14 mouse cellular contexts compared by ENCODE assay signal in the genomic region with DNA sequence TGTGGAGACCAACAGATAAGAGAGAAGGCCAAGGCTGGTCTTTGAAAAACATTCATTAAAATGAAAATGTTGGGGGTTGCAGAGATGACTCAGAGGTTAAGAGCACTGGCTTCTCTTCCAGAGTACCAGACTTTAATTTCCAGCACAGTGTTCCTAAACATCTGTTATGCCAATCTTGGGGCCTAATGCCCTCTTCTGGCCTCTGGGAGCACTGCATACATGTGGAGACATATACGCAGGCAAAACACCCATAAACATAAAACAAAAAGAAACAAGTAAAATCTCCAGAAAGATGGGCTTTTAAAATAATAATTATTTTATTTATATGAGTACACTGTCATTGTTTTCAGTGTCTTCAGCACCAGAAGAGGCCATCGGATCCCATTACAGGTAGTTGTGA.
"Had no signal": no experiment of that assay in that cellular context is flagged by ENCODE, and none has a peak within 500 bp of the region (broad histone marks: within the 10 kb centered on the region; RNA-seq: fewer than 3 reads in every experiment).

No protein-coding gene starts in this region.

- H3K9me3 ChIP-seq: liver, embryonic 13.5 days; midbrain, embryonic 12.5 days had no signal

- H3K4me3 ChIP-seq: liver, embryonic 13.5 days; midbrain, embryonic 12.5 days had no signal

- H3K27me3 ChIP-seq: liver, embryonic 13.5 days; midbrain, embryonic 12.5 days had no signal

- H3K4me1 ChIP-seq: liver, embryonic 13.5 days had no signal

- H3K27ac ChIP-seq: liver, embryonic 13.5 days; midbrain, embryonic 12.5 days; stomach, postnatal 0 days had no signal

- H3K36me3 ChIP-seq: liver, embryonic 13.5 days; midbrain, embryonic 12.5 days had no signal

- H3K9ac ChIP-seq: liver, embryonic 13.5 days; midbrain, embryonic 12.5 days had no signal

- DNase-seq: kidney, adult 18-20 months; kidney, adult 9 months; kidney, postnatal 14 days; kidney, postnatal 4 days; layer of hippocampus, adult 9-11 months; layer of hippocampus, postnatal 36 days; liver, embryonic 13.5 days; lung, adult 2 months; lung, postnatal 14 days; lung, postnatal 4 days; thymus, adult 2 months; thymus, postnatal 14 days had no signal
